Mouse (Mus musculus): Measurements from ENCODE around the gene Gm20403. TPM values are rescaled to one million over a fixed set of nuclear protein-coding genes. Genes with fewer than 3 reads are reported as not detected.

Gene Gm20403
- total and polyA plus RNA-seq, 2 experiments from 2014 or later = not detected

GRCm38 (mm10) chr12:54996979-54997474 is 10.7 kb upstream of the Gm20403 start:
- DNase-seq (ENCODE audit: low spot score) = no peak
- 87% methylated on average over 6 of the region's 6 CpGs for WGBS
- Histone ChIP-seq H3K36me3 (ENCODE audit: insufficient read depth, low read length) (no peaks in the 10 kb centered on the region), H3K9me3 (ENCODE audit: low read length) (no peaks in the 10 kb centered on the region), H3K4me3 (ENCODE audit: low read depth, low read length) (no peak overlapping the region), H3K9ac (replicated peaks; ENCODE audit: low read length, poor library complexity, severe bottlenecking) (no peak overlapping the region), H3K4me1 (ENCODE audit: insufficient read depth, low read length) (no peaks in the 10 kb centered on the region), H3K27ac (ENCODE audit: low read depth, low read length) (no peak overlapping the region), H3K27me3 (ENCODE audit: insufficient read depth, low read length) (no peaks in the 10 kb centered on the region), H3K4me2 (ENCODE audit: low read depth, low read length, poor library complexity, severe bottlenecking) (no peak overlapping the region)
- TF ChIP-seq CTCF (IDR thresholded peaks at IDR 0.05) = no peak
- no peak for ATAC-seq (ENCODE audit: low FRiP score)

GRCm38 (mm10) chr12:54995965-54996364 is 9.6 kb upstream of the Gm20403 start:
- Histone ChIP-seq H3K4me2 (ENCODE audit: low read depth, low read length, poor library complexity, severe bottlenecking) (no peak overlapping the region), H3K4me3 (ENCODE audit: low read depth, low read length) (no peak overlapping the region), H3K36me3 (ENCODE audit: insufficient read depth, low read length) (no peaks in the 10 kb centered on the region), H3K4me1 (ENCODE audit: insufficient read depth, low read length) (no peaks in the 10 kb centered on the region), H3K27me3 (ENCODE audit: insufficient read depth, low read length) (no peaks in the 10 kb centered on the region), H3K9ac (replicated peaks; ENCODE audit: low read length, poor library complexity, severe bottlenecking) (no peak overlapping the region), H3K27ac (ENCODE audit: low read depth, low read length) (no peak overlapping the region), H3K9me3 (ENCODE audit: low read length) (no peaks in the 10 kb centered on the region)
- no peak for ATAC-seq (ENCODE audit: low FRiP score)
- WGBS = 73% methylated on average over 3 of the region's 3 CpGs
- no peak for TF ChIP-seq CTCF (IDR thresholded peaks at IDR 0.05)
- DNase-seq (ENCODE audit: low spot score) = no peak

- TF ChIP-seq CTCF (IDR thresholded peaks at IDR 0.05) = no peak
- no peaks in the 10 kb centered on the region for H3K4me1 ChIP-seq (ENCODE audit: insufficient read depth, low read length)
- 96% methylated on average over 4 of the region's 4 CpGs for WGBS
Observed at GRCm38 (mm10) chr12:54994418-54994817, 8.1 kb upstream of the Gm20403 start.

GRCm38 (mm10) chr12:54994068-54994386 is 7.7 kb upstream of the Gm20403 start:
- Histone ChIP-seq H3K27ac (ENCODE audit: low read depth, low read length) (no peak overlapping the region), H3K9me3 (ENCODE audit: low read length) (no peaks in the 10 kb centered on the region), H3K27me3 (ENCODE audit: insufficient read depth, low read length) (no peaks in the 10 kb centered on the region), H3K4me1 (ENCODE audit: insufficient read depth, low read length) (no peaks in the 10 kb centered on the region), H3K4me2 (ENCODE audit: low read depth, low read length, poor library complexity, severe bottlenecking) (no peak overlapping the region), H3K9ac (replicated peaks; ENCODE audit: low read length, poor library complexity, severe bottlenecking) (no peak overlapping the region), H3K36me3 (ENCODE audit: insufficient read depth, low read length) (no peaks in the 10 kb centered on the region), H3K4me3 (ENCODE audit: low read depth, low read length) (no peak overlapping the region)
- no peak for TF ChIP-seq CTCF (IDR thresholded peaks at IDR 0.05)
- no peak for DNase-seq (ENCODE audit: low spot score)
- WGBS = 80% methylated on average over 6 of the region's 6 CpGs
- no peak for ATAC-seq (ENCODE audit: low FRiP score)

More at GRCm38 (mm10) chr12:54994418-54994817, 8.1 kb upstream of the Gm20403 start:
- Histone ChIP-seq H3K27me3 (ENCODE audit: insufficient read depth, low read length) (no peaks in the 10 kb centered on the region), H3K36me3 (ENCODE audit: insufficient read depth, low read length) (no peaks in the 10 kb centered on the region), H3K27ac (ENCODE audit: low read depth, low read length) (no peak overlapping the region), H3K4me2 (ENCODE audit: low read depth, low read length, poor library complexity, severe bottlenecking) (no peak overlapping the region), H3K4me3 (ENCODE audit: low read depth, low read length) (no peak overlapping the region), H3K9ac (replicated peaks; ENCODE audit: low read length, poor library complexity, severe bottlenecking) (no peak overlapping the region), H3K9me3 (ENCODE audit: low read length) (no peaks in the 10 kb centered on the region)
- DNase-seq (ENCODE audit: low spot score) (no peak), ATAC-seq (ENCODE audit: low FRiP score) (no peak)

- WGBS = 76% methylated on average over 16 of the region's 16 CpGs
- Histone ChIP-seq H3K27me3 (ENCODE audit: insufficient read depth, low read length) (no peaks in the 10 kb centered on the region), H3K36me3 (ENCODE audit: insufficient read depth, low read length) (no peaks in the 10 kb centered on the region)
Observed at GRCm38 (mm10) chr12:54993246-54994067, 7.1 kb upstream of the Gm20403 start.

GRCm38 (mm10) chr12:54992814-54993213 is 6.5 kb upstream of the Gm20403 start:
- Histone ChIP-seq H3K4me3 (ENCODE audit: low read depth, low read length) (no peak overlapping the region), H3K27me3 (ENCODE audit: insufficient read depth, low read length) (no peaks in the 10 kb centered on the region), H3K4me2 (ENCODE audit: low read depth, low read length, poor library complexity, severe bottlenecking) (no peak overlapping the region), H3K4me1 (ENCODE audit: insufficient read depth, low read length) (no peaks in the 10 kb centered on the region), H3K9ac (replicated peaks; ENCODE audit: low read length, poor library complexity, severe bottlenecking) (no peak overlapping the region), H3K9me3 (ENCODE audit: low read length) (no peaks in the 10 kb centered on the region), H3K36me3 (ENCODE audit: insufficient read depth, low read length) (no peaks in the 10 kb centered on the region), H3K27ac (ENCODE audit: low read depth, low read length) (no peak overlapping the region)
- no peak for TF ChIP-seq CTCF (IDR thresholded peaks at IDR 0.05)
- WGBS = 95% methylated on average over 3 of the region's 3 CpGs
- DNase-seq (ENCODE audit: low spot score) (no peak), ATAC-seq (ENCODE audit: low FRiP score) (no peak)

More at GRCm38 (mm10) chr12:54993246-54994067, 7.1 kb upstream of the Gm20403 start:
- no peak for DNase-seq (ENCODE audit: low spot score)
- Histone ChIP-seq H3K4me1 (ENCODE audit: insufficient read depth, low read length) (no peaks in the 10 kb centered on the region), H3K27ac (ENCODE audit: low read depth, low read length) (no peak overlapping the region), H3K4me3 (ENCODE audit: low read depth, low read length) (no peak overlapping the region), H3K9me3 (ENCODE audit: low read length) (no peaks in the 10 kb centered on the region), H3K9ac (replicated peaks; ENCODE audit: low read length, poor library complexity, severe bottlenecking) (no peak overlapping the region), H3K4me2 (ENCODE audit: low read depth, low read length, poor library complexity, severe bottlenecking) (no peak overlapping the region)
- ATAC-seq (ENCODE audit: low FRiP score) = no peak
- no peak for TF ChIP-seq CTCF (IDR thresholded peaks at IDR 0.05)
